Mouse (Mus musculus) kidney, adult 18-20 months (tissue): ENCODE measurements at regions not wholly inside any gene's neighbourhood (a gene's known extent, or its start where the extent isn't known, plus 50 kb on each side); places are given as distances from the start of the nearest gene placed in this dataset.

ENCODE experiments used
- DNase-seq: peaks from one replicate; pipeline ENCODE4 v3.0.0; 2021

DNA sequence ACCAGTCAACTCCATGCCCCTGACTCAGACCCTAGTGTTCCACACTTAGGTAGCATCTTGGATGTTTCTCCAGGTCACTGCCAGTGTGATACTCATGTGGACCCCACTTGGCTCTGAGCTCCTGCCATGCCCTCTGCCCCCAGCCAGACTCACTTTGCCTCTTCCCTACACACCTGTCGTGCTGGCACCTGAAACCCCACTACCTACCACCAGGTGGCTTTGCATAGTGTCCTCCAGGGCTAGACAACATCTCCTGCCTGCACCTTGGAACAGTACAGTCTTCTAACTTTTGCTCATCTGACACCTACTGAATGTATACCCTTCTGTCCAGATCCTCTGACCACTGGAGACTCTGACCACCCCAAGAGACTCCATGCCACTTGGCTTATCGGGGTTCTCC is 80.6 kb downstream of the Fam53a start:
- no peak for DNase-seq

DNA sequence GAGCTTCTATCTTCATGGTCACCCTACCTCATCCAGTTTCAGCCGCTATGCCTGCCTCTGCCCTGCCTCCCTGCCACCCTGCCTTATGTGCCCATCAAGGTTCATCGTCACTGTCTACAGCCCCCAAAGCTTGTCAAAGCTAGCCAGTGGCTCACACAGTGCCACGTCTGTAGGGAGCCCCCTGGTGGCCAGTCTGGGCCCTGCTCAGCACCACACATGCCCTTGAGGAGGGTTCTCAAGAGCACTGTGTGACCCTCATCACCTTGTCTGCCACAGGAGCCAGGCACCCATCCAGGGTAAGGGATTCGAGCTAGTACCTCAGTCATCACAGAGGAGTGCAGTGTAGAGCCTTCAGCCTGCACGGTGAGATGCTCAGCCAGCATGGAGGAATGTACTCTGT is 86.1 kb downstream of the Fam53a start:
- DNase-seq, result peak; percentile 58

DNA sequence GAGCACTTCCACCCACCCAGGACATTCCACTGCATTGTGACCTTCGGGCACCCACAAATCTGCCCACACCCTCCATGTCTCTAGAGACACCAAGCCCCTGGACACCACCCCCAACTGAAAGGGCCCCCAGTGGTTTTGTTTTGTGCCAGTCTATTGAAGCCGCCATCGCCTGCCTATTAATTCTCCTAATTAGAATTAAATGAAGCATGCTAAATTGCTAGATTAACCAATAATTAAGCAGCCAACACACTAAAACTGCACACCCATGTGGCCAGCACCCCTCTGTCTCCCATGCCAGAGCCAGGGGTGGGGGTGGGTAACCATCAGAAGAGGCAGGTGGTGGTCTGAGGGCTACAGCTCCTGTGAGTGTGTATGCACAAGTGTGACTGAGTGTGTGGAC is 86.8 kb downstream of the Fam53a start:
- DNase-seq, result no peak

DNA sequence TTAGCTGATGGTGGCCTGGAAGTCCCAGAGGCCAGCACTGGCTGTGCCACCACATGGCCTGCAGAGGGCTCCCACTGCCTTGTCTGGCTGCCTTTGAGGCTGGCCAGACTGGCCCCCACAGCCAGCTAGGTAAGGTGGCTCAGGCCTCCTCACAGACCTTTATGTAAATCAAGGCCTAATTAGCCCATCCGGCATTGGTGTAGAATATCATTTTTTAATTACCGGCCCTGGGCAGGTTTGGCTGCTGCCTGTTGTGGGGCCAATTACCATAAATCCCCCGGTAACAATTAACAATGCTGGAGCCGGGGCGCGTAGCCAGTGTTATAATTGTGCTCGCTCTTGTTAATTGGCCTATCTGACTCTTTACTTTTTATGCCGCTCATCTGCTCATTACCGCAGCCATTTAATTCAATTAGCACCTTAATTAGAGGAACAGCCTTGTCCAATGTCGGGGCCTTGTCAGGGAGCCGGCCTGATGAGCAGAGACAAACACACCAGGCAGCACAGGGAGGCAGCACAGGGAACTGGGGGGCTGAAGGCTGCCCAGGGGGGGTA is 87.4 kb downstream of the Fam53a start:
- peak; percentile 11 for DNase-seq

DNA sequence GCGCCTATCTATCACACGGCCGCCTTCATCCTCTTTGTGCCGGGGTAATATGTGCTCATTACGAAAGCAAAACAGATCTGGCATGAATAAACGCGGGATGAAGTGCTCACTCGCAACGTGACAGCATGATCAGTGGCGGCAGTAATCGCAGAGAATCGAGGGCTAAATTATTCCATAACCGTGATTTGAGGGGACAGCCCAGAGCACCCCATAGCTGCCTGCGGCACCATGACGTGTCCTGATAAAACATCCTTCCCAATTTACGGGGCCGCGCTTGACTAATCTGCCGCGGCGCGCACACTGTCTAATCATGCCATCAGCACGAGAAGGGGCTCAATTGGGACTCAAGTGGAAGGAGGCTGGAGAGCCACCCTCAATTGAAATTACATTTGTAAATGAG is 89.2 kb downstream of the Fam53a start:
- no peak for DNase-seq

DNA sequence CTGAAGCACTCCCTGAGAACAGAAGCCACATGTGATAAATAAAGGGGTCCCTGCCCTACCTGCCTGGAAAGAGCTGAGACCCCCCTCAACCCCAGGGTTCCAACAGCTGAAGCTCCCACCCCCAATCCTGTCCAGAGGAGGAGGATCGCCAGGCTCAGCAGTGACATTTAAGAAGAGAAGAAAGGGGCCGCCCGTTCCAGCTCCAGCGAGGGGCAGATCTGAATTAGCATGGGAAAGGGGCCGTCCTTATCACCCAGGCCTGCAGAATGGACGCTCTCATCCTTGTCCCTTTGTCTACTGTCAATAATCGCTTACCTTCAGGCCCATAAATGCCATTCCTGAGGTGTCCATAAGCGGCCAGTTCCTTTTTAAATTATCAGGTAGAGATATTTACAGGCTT is 92.0 kb downstream of the Fam53a start:
- DNase-seq, result no peak

DNA sequence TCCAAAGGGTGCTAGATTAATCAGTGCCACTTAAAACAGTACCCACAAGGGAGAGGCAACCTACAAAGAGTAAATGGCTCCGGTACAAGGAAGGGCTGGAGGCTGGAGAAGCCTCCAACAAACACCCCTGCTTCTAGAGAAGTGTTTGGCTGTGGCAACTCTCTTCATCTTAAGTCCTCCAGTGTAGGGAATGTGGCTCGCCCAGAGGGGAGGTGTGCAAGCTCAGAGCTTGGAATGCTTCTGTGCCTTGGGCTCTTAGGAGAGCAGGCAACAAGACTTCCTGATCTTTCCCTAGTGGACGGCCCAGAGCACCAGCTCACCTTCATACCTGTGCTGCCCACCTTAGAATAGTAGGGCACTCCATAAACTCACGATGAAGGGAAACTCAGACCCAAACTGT is 92.4 kb downstream of the Fam53a start:
- DNase-seq, result no peak

DNA sequence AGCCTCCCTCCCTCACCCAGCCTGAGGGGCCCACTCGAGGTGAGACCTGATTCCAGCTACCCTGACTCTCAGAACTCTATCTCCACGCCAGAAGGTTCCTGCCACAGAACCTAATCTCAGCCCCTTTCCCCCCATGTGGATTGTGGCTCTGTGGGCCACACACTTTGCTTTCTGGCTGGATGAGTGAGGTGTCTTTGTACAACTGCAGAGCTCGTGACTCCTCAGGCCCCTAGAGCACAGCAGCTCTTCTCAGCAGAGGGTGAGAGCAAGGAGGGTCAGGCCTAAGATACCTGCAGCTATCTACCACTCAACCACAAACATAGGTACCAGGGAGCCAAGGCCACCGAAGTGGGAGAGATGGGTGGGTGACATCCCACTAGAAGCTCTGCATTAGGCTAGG is 93.2 kb downstream of the Fam53a start:
- no peak for DNase-seq

DNA sequence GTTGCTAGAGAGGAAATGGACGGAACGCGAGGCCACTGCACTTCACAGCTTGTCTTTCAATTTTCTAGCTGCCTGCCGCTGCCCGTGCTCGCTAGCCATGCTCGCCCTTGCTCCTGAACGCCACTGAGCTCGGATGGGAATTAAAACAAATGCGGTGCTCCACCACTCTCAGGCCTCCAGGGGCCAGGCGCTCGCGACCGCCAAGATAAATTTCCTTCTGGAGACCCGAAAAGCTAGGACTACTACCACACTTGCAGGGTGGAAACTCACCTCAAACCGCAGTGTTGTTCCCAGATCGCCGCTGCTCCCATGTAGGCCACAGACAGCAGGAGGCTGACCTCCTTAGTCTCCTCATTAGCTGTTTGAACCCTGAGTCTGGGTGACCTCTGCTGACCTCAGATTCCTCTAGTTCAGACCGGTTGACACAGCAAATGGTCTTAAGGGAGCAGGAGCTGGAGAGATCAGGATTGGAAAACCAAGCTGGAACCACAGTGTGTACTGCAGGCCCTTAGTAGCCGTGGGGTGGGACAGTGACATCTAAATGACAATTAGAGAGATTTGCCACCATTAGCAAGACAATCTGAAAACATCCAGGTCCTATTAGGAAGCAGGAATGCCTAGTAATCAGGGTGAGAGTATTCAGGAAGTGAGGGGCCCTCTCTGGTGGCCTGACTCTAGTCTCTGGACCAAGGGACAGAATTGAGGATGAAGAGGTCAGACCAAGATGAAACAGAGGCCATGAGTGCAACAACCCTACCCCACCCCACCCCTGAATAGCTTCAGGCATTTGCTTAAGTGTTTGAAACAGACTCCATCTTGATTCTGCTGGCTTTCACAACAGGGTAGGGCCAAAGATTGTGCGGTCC is 94.1 kb downstream of the Fam53a start:
- DNase-seq, result peak; percentile 3

DNA sequence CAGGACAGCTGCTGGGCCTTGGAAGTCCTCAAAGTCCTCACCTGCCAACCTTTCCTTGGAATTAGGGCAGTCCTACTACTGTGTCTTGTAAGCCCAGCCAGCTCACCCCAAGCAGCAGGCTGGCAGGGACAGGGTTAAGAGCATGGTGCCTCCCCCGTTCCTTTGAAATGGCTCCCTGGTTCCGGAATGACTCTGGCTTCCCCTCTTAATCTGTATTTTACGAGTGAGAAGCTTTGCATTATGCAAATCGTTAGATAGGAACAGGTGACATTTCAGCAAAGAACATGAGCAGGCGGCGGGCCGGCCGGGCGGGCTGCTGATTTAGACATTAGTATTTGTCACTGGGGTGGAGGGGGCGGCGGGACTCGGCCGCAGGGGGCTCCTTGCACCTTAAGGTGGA is 95.1 kb downstream of the Fam53a start:
- DNase-seq, result no peak

DNA sequence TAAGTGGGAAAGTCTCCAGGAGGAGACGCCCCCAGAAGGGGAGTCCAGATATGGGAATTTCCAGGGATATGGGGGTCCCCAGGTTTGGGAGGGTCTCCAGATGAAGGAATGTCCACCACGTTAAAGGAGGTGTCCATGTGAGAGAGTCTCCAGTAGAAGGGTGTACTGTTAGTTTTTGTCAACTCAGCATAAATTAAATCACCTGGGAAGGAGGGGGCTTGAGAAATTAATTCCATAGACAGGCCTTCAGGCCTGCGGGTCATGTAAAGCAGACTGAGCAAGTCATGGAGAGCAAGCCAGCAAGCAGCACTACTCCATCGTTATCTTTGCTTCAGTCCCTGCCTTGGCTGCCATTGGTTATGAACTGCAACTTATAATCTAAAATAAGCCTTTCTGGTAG is 96.2 kb downstream of the Fam53a start:
- no peak for DNase-seq

DNA sequence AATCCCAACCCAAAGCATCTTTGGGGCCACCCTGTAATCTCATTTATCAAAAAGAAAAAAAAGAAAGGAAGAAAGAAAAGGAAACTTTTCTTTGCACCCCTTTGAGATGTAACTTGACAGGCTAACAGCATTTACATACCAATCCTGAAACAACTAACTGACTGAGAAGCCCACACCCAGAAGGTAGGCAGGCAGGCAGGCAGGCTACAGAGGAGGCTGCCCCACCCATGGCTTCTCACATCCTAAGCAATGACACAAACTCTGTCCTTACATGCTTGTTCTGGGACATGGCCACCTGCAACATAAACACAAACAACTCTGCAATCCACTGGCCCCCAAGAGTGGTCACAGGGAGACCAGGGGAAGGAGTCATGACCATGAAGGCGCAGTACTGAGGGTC is 97.5 kb upstream of the Nkx1-1 start:
- no peak for DNase-seq

DNA sequence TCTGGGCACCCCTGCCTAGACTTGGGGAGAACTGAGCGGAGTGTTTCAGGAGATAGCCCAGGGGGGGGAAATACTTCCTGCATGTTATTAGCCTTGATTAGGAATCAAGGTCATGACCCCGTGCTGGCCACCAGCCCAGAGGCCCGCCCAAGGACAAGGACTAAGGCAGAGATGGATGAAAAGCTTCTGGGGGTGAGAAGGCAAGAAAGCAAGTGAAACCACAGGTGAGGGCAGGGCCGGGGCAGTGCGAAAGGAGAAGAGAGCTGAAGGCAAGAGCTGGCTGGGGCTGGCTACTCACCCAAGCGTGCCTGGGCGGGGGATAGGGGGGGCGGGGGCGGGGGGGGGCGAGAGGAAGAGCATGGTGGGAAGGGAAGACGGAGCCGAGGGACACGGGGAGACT is 96.0 kb upstream of the Nkx1-1 start:
- DNase-seq, result no peak

DNA sequence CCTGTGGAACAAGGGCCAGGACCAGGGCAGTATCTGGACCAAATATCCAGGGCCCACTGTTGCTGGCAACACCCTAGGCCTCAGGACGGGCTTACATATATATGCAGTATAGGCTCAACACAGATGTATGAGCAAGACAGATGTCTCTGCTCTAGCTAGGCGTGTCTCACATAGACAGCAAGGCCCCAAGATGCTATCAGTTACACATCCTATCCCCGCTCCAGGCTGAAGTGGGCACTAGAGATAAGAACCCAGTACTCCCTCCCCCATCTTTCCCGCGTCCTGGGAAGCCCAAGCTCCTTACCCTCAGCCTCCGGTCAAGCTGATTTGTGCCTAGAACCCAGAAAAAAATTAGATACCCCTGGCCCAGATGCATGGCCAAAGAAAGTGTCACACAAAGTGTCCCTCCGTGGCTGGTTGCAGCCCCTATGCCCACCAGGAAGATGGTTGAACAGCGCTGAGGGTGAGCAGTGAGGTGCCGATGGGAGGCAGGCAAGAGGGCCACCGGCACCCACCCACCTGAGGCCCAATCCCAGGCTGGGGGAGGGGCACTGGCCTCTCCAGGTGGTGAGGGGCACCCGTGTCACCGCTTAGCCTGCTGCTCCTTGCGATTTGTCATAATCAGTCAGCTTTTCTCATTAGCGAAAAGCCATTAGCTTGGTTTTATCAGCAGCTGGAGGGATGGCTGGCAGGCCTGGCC is 95.3 kb upstream of the Nkx1-1 start:
- no peak for DNase-seq

DNA sequence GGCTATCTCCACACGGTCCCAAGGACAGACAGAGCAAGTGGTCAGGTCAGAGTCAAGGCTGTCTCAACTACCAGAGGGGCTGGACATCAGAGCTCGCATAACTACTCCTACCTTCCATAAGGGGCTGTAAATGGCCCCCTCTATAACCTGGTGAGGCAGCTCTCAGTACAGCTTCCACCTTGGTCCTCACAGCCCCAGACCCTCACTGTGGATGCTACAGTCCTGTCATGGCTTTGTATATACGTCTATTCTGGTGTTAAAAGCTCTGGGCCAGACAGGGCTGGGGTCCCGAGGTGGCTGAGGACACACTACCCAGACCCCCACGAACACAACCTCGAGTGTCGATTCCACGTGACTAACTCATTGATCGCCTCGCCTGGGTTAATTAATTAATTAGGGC is 94.0 kb upstream of the Nkx1-1 start:
- DNase-seq, result no peak

DNA sequence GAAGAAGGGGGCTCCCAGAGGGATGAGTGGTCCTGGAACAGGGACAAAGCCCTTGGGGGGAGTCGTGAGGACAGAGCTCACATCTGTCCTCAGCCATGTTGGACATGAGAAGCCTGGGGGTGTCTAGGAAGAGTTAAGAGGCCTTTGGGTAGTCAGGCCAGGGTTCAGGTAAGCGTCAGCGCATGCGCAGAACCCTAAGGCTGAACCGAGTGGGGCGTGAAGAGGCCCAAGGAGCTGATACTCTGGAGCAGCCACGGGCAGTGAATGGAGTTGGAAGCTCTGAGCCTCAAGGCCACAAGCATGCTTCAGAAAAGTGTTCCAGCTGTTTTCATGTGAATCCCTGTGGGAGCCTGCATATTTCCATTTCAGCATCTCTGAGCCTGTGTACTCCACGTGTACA is 93.5 kb upstream of the Nkx1-1 start:
- no peak for DNase-seq

DNA sequence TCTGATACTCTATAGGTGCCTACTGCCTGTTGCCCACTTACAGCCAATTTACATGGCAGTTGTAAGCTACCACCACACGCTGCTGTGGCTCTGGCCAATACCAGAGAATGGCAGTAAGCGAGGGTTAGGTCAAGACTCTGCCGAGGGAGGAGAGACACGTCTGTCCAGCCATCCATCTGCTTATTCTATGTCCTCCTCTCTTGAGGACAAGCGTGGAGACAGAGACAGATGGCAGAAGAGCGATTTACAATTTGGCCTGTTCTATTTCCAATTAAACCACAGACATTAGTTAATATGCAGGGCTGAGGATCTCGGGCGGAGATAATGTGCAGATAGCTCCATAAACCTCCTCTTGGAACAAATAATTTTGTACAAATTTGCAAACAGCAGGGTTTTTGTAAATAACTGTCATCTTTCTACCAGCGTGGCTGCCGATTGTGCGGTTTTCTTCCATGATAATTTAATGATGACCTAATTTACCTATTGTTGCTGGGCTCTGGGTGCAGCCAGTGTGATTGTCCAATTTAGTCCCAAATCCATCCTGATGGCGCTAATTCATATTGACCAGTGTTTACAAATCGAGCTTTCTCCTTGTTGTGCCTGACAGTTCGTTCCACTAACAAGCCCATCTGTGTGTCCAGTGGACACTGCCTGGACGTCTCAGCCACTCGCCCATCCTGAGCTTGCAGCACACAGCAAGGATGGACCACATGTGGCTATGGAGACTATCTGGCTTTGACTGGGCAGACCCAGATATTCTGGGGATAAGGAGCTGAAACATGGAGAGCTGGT is 88.4 kb upstream of the Nkx1-1 start:
- no peak for DNase-seq

DNA sequence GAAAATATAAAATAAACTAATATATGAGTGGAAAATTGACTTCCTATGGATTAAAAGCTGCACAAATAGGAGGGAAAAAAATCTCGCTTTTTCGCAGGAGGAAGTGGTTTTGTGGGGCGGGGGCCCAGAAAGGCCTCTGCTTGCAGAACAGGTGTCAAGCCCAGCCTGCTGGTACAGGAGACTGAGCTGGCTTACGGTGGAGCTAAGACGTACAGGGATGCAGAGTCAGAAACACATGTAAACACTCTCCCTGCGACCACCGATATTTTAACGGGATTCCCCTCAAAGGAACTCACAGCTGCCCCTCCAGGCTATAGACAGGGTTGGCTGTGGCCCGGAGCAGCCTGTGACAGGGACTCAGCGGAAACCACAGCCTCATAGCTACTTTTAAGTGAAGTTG is 87.1 kb upstream of the Nkx1-1 start:
- DNase-seq, result no peak

DNA sequence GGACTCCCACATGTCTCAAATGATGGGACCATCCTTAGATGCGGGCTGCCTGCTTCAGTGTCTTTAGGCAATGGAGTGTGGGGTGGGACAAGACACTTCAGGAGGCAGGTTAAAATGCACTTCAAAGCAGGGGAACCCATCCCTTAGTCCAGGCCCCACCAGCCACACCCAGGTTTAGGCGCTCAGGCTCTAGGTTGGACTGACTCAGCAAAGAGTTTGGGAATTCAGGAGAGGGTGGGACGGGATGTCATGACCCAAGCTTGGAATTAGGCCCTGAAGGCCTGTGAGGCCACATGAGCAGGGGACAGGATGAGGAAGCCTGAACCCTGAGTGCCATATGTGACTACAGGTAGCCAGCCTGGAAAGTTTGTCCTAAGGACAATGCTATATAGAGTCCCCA is 85.6 kb upstream of the Nkx1-1 start:
- no peak for DNase-seq

DNA sequence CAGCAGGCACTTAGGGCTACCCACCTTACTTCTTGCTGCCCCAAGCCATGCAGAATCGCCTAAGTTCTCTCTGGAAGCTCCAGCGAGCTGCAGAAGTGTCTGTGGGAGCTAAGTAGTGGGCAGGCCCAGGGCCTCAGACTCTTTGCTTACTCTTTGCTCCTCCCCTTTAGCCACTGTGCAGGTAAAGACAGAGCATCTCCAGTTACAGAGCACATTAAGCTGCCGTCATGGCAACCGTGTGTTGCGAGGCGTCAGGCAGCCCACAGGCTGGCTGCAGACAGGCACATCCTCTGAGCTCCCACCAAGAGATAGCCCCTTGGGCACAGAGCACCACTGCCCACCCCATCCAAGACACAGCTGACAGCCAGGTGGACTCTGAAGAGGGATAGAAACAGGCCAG is 85.1 kb upstream of the Nkx1-1 start:
- DNase-seq, result no peak

DNA sequence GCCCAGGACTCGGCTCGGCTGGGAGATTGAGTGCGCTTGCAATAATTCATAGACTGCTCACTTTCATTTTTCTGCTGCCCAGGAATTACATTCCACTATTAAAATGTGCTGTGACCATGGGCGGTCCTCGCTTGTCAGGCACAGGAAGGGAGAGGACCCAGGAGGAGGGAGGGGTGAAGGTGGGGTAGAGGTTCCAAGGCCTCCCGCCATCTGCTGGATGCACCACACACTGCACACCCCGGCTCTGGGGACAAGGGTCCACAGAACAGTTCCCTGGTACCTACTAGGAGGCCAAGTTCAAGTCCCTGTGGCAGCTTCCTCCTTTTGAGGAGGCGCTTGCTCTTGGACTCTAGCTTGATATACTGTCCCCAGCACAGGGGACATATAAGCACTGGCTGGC is 83.8 kb upstream of the Nkx1-1 start:
- DNase-seq, result no peak

DNA sequence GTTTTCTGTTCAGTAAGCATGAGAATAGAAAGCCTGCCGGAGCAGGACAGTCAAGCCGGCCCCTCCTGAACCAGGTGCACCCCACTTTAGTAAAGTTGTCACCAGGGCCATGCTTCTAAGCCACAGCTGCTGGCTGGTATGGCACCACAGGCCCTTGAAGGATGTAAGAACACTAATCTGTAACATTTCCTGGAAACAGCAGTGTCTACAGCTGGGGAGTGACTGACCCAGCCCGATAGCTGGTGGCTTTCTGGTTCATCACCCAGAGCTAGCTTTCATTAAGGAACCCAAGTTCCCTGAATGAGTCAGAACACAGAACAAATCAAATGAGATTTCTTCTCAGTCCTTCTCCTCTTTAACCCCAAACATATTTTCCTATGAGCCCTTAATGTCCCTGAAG is 82.4 kb upstream of the Nkx1-1 start:
- no peak for DNase-seq

DNA sequence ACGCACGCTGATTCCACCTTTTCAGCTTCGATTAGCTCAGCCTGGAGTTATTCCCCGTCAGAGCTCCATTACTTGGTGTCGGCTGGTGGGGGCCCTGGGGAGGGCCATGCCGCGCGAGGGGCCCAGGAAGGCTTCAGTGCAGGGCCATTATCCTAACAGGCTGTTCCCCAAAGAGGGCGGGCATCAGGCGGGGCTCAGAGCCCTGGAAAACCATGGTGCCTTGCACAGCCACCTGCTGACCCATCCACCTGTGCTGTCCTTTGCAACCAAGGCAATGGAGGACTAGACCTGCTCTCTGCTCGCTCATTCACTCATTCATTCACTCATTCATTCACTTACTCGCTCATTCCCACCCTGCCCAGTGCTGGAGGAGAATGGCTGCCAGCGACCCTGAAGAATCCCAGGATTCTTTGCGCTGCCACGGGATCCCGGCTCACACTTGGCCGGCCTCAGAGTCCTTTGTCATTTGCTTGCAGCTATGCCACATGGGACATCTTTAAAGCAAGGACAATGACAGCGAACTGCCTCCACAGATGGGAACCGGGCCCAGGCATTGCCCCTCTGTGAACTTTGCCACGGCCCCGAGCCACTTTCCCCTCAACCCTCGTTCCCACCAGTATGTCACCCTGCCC is 78.6 kb upstream of the Nkx1-1 start:
- DNase-seq, result no peak
